Mouse (Mus musculus) midbrain, embryonic 16.5 days (tissue): Measurements from ENCODE around the gene Lcn12. TPM values are rescaled to one million over a fixed set of nuclear protein-coding genes. Genes with fewer than 3 reads are reported as not detected.
A peak's percentile ranks its signal among the peaks of the same experiment; 100 is the strongest.

Experiments used
- ATAC-seq: fragments of 200-750 bp; cut with Nextera tagmentation; 2 replicates; pipeline ENCODE4 v1.8.0; 2017; ENCODE audit warnings: moderate TSS enrichment
- H3K27ac ChIP-seq: fragments of 300-500 bp; sonication (generic); 2 replicates; pipeline ENCODE4 v1.5.1; 2014; ENCODE audit warnings: mild to moderate bottlenecking, low read length, mixed read lengths
- H3K27me3 ChIP-seq: fragments of 300-500 bp; sonication (generic); 2 replicates; pipeline ENCODE4 v1.6.1; 2014; ENCODE audit warnings: low read depth, low read length, mixed read lengths; ENCODE audit not compliant: control insufficient read depth, insufficient read depth
- H3K36me3 ChIP-seq: fragments of 300-500 bp; sonication (generic); 2 replicates; pipeline ENCODE4 v1.6.1; 2014; ENCODE audit warnings: mild to moderate bottlenecking, low read length, moderate library complexity, mixed read lengths; ENCODE audit not compliant: control insufficient read depth, insufficient read depth
- H3K4me1 ChIP-seq: fragments of 300-500 bp; sonication (generic); 2 replicates; pipeline ENCODE4 v1.6.1; 2014; ENCODE audit warnings: mild to moderate bottlenecking, low read length, mixed read lengths; ENCODE audit not compliant: control insufficient read depth, insufficient read depth
- H3K4me2 ChIP-seq: fragments of 300-500 bp; sonication (generic); 2 replicates; pipeline ENCODE4 v1.6.1; 2014; ENCODE audit warnings: mild to moderate bottlenecking, low read length, mixed read lengths
- H3K4me3 ChIP-seq: fragments of 300-500 bp; sonication (generic); 2 replicates; pipeline ENCODE4 v1.5.1; 2014; ENCODE audit warnings: low read depth, mild to moderate bottlenecking, low read length, moderate library complexity, mixed read lengths
- H3K9ac ChIP-seq: fragments of 300-500 bp; sonication (generic); 2 replicates; pipeline ENCODE4 v1.6.1; 2014; ENCODE audit warnings: low read depth, low read length, mixed read lengths
- H3K9me3 ChIP-seq: fragments of 300-500 bp; sonication (generic); replicated peaks from 2 replicates; pipeline ENCODE4 v1.6.1; 2014; ENCODE audit warnings: mild to moderate bottlenecking, low read length, mixed read lengths; ENCODE audit not compliant: control insufficient read depth, poor library complexity, severe bottlenecking
- WGBS: fragments of 180-500 bp; shearing (Covaris S2); extraction: QIAGEN DNeasy Blood & Tissue Kit; methylation state at CpG from one replicate; pipeline ENCODE4 v1.1.7; 2014; 5-methylcytosine and 5-hydroxymethylcytosine counted together
- polyA plus RNA-seq: library from polyadenylated mRNA; unstranded; fragments of >200 nt; fragmentation: Nextera tagmentation; extraction: Ambion mirVana; gene quantifications from 2 replicates; pipeline ENCODE4 v1.2.1, GENCODE M21; 2015

Lcn12 gene
- polyA plus RNA-seq, 1 experiment from 2014 or later = not detected

DNA sequence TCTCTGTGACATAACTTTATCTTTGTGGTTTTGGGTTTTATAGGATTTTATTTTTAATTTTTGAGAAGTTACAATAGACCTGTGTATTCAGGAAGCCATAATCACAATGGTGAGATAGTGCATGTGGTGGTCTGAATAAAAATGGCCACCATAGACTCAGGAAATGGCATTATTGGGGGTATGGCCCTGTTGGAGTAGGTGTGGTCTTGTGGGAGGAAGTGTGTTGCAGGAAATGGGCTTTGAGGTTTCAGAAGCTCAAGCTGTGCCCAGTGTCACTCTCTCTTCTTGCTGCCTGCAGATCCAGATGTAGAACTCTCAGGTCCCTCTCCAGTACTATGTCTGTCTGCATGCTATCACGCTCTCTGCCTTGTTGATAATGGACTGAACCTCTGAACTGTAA is 13.2 kb downstream of the Lcn12 start:
- H3K27ac ChIP-seq = no peak overlapping the region
- WGBS = 83% methylated on average over 1 of the region's 1 CpGs
- ATAC-seq = no peak
- H3K9ac ChIP-seq = no peak overlapping the region
- no peaks in the 10 kb centered on the region for H3K36me3 ChIP-seq
- no peaks in the 10 kb centered on the region for H3K27me3 ChIP-seq
- no peak overlapping the region for H3K4me2 ChIP-seq
- H3K4me1 ChIP-seq = no peaks in the 10 kb centered on the region
- no peaks in the 10 kb centered on the region for H3K9me3 ChIP-seq
- no peak overlapping the region for H3K4me3 ChIP-seq

DNA sequence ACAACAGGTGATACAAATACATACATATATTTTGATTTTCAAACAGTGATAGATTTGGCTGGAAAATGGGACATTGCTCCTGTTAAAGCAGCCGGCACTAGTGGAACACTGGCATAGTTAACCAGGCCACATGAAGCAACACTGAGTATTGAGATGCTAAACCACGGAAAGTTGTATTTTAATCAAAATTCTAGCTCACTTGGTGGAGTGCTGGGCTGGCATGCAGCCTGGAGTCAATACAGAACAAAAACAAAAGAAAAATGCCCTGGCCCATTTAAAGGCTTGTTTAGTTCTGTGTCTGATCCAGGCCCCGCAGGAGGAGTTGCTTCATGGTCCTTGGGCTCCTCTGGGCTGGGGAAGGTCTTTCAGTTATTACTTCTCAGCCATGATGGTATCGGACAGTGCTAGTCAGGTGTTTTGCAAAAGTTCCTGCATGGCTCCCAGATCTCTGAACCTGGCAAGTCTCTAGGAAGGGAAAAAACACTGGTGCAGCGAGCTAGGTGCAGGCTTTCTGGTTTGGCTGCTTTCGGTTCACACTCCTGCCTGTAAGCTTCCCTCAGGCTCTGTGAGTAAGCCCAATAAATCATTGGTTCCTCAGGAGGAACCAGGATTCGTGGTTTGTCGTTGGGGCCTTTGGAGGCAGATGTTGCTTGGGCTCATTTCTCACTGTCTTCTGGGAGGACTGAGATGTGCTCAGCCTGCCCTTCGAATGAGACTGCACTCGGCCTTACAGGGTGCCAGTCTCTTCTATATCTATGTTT is 14.0 kb downstream of the Lcn12 start:
- H3K4me2 ChIP-seq = no peak overlapping the region
- no peak overlapping the region for H3K4me3 ChIP-seq
- no peaks in the 10 kb centered on the region for H3K36me3 ChIP-seq
- H3K4me1 ChIP-seq = no peaks in the 10 kb centered on the region
- no peak overlapping the region for H3K9ac ChIP-seq
- H3K27ac ChIP-seq = no peak overlapping the region
- WGBS = 78% methylated on average over 10 of the region's 10 CpGs
- no peaks in the 10 kb centered on the region for H3K9me3 ChIP-seq
- no peak for ATAC-seq
- H3K27me3 ChIP-seq = no peaks in the 10 kb centered on the region

GRCm38 (mm10) chr2:25477967-25478675 is 15.6 kb downstream of the Lcn12 start:
- Histone ChIP-seq H3K4me1 (no peaks in the 10 kb centered on the region), H3K9ac (no peak overlapping the region), H3K4me2 (no peak overlapping the region), H3K4me3 (no peak overlapping the region), H3K9me3 (no peaks in the 10 kb centered on the region), H3K27ac (no peak overlapping the region), H3K36me3 (no peaks in the 10 kb centered on the region), H3K27me3 (no peaks in the 10 kb centered on the region)
- WGBS = 90% methylated on average over 3 of the region's 3 CpGs
- no peak for ATAC-seq

- H3K4me1 ChIP-seq = no peaks in the 10 kb centered on the region
- H3K4me2 ChIP-seq = no peak overlapping the region
- no peaks in the 10 kb centered on the region for H3K9me3 ChIP-seq
- 88% methylated on average over 8 of the region's 8 CpGs for WGBS
- no peak overlapping the region for H3K9ac ChIP-seq
- H3K36me3 ChIP-seq = no peaks in the 10 kb centered on the region
- H3K27me3 ChIP-seq = no peaks in the 10 kb centered on the region
- ATAC-seq = no peak
- H3K27ac ChIP-seq = no peak overlapping the region
- H3K4me3 ChIP-seq = no peak overlapping the region
These were observed 16.2 kb downstream of the Lcn12 start for GRCm38 (mm10) chr2:25477541-25477940.

GRCm38 (mm10) chr2:25472550-25472949 is 21.2 kb downstream of the Lcn12 start:
- no peak overlapping the region for H3K9ac ChIP-seq
- no peak for ATAC-seq
- no peaks in the 10 kb centered on the region for H3K27me3 ChIP-seq
- H3K4me3 ChIP-seq = no peak overlapping the region
- 76% methylated on average over 2 of the region's 2 CpGs for WGBS
- H3K9me3 ChIP-seq = no peaks in the 10 kb centered on the region
- no peak overlapping the region for H3K4me2 ChIP-seq
- H3K4me1 ChIP-seq = no peaks in the 10 kb centered on the region
- H3K27ac ChIP-seq = no peak overlapping the region
- H3K36me3 ChIP-seq = no peaks in the 10 kb centered on the region

DNA sequence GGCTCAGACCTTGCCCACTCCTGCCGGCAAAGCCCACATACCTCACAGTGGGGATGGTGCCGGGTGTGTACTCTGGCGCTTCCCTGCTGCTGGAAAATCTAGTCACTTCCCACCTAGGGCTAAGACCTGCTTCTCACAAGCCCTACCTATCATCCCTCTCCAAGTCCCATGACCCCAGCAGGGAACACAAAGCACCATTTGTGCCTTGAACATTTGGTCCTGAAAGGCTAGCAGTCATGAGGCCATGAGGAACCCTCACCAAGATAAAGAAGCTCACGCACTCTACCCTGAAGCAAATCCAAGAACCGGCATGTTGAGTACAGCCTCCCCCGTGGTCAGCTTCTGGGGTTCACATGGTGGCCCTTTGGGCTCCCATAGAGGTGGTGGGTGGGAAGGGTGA is 23.7 kb downstream of the Lcn12 start, which contains the start of gene Ptgds:
TSS of gene Ptgds (minus strand) at position 78 of the 400 bp plus-strand sequence.
- no peak within 1 kb of the TSS for H3K9ac ChIP-seq
- H3K27me3 ChIP-seq = no peaks in the 10 kb centered on the region
- 0 out of 2 replicates have a peak within 1 kb of the TSS, but pooled peaks have one; percentile 15 for H3K27ac ChIP-seq
- H3K36me3 ChIP-seq = no peaks in the 10 kb centered on the region
- WGBS = 68% methylated on average over 6 of the region's 6 CpGs
- no peaks in the 10 kb centered on the region for H3K9me3 ChIP-seq
- H3K4me3 ChIP-seq = no peak within 1 kb of the TSS
- ATAC-seq = no peak
- no peak within 1 kb of the TSS for H3K4me2 ChIP-seq
- no peaks in the 10 kb centered on the region for H3K4me1 ChIP-seq

GRCm38 (mm10) chr2:25468962-25469915 is 24.5 kb downstream of the Lcn12 start:
- Histone ChIP-seq H3K9me3 (no peaks in the 10 kb centered on the region), H3K4me2 (no peak overlapping the region), H3K9ac (no peak overlapping the region), H3K27me3 (no peaks in the 10 kb centered on the region), H3K4me3 (no peak overlapping the region), H3K27ac (0 out of 2 replicates have a peak overlapping the region, but pooled peaks have one; percentile 15), H3K36me3 (no peaks in the 10 kb centered on the region), H3K4me1 (no peaks in the 10 kb centered on the region)
- peak; percentile 41 for ATAC-seq
- WGBS = 72% methylated on average over 10 of the region's 10 CpGs

DNA sequence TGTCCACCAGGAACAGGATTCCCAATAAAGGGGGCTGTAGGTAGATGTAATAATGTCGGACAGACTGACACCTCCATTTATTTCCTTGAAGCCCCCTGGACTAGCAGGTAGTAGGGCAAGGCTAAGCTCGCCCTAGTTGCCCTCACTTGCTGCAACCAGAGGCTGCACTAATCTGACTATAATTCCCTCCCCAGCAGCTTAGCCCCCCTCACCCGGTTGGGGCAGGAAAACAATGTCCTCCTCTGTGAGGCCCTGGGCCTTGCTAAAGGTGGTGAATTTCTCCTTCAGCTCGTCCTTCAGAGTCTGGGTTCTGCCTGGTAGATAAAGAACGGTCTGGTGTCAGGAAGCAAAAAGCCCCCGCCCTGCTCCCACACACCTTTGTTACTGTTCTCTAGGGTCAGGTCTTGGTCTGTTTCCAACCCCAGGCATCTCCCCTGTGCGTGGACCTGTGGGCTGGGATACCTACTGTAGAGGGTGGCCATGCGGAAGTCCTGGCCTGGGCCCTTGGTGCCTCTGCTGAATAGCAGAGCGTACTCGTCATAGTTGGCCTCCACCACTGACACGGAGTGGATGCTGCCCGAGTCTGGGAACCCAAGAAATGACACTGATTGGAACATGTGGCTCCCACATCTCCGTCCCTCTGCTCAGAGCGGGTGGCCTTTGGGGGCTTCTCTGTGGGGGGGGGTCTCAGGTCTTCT is 26.0 kb downstream of the Lcn12 start:
- WGBS = 73% methylated on average over 14 of the region's 14 CpGs
- no peaks in the 10 kb centered on the region for H3K36me3 ChIP-seq
- H3K4me1 ChIP-seq = no peaks in the 10 kb centered on the region
- no peaks in the 10 kb centered on the region for H3K9me3 ChIP-seq
- no peak overlapping the region for H3K4me2 ChIP-seq
- no peak for ATAC-seq
- H3K27ac ChIP-seq = no peak overlapping the region
- no peak overlapping the region for H3K9ac ChIP-seq
- no peak overlapping the region for H3K4me3 ChIP-seq
- H3K27me3 ChIP-seq = no peaks in the 10 kb centered on the region
